ENCODE assay signal across 23 mouse cellular contexts in genomic region chr6:43471556-43471955, GRCm38 (mm10).
DNase-seq lines count a peak whose midpoint lies in the region; ATAC-seq and TF ChIP-seq lines count a peak whose summit lies in the region.
"Had no signal": no experiment of that assay in that cellular context is flagged by ENCODE, and none has a peak within 500 bp of the region (broad histone marks: within the 10 kb centered on the region; RNA-seq: fewer than 3 reads in every experiment).

No protein-coding gene starts in this region.

- no peaks in the 10 kb centered on the region for H3K4me1 ChIP-seq in forebrain, postnatal 0 days (ENCODE audit: insufficient read depth)
- H3K4me1 ChIP-seq: embryonic facial prominence, embryonic 13.5 days; embryonic facial prominence, embryonic 15.5 days; forebrain, embryonic 15.5 days had no signal

- no peak overlapping the region for H3K4me3 ChIP-seq in forebrain, postnatal 0 days (ENCODE audit: low read depth, low read length)
- H3K4me3 ChIP-seq: embryonic facial prominence, embryonic 13.5 days; embryonic facial prominence, embryonic 15.5 days; erythroblast, embryonic 14.5 days; forebrain, embryonic 13.5 days; forebrain, embryonic 15.5 days had no signal

- ATAC-seq in forebrain, postnatal 0 days: no peak
- ATAC-seq: CD4-positive, CD25-positive, alpha-beta regulatory T cell, adult 4 months; forebrain, embryonic 13.5 days; forebrain, embryonic 15.5 days had no signal

- no peak overlapping the region for H3K4me2 ChIP-seq in forebrain, postnatal 0 days (ENCODE audit: low read depth)
- H3K4me2 ChIP-seq: embryonic facial prominence, embryonic 13.5 days; embryonic facial prominence, embryonic 15.5 days; forebrain, embryonic 13.5 days; forebrain, embryonic 15.5 days had no signal

- H3K27me3 ChIP-seq in forebrain, postnatal 0 days (ENCODE audit: insufficient read depth, low read length): no peaks in the 10 kb centered on the region
- H3K27me3 ChIP-seq: CH12.LX; embryonic facial prominence, embryonic 13.5 days; embryonic facial prominence, embryonic 15.5 days; forebrain, embryonic 13.5 days; forebrain, embryonic 15.5 days had no signal

- 84% methylated on average over 1 of the region's 1 CpGs for WGBS in forebrain, postnatal 0 days

- H3K27ac ChIP-seq in forebrain, postnatal 0 days (ENCODE audit: low read depth, low read length): no peak overlapping the region
- H3K27ac ChIP-seq: embryonic facial prominence, embryonic 13.5 days; embryonic facial prominence, embryonic 15.5 days; forebrain, embryonic 13.5 days; forebrain, embryonic 15.5 days had no signal

- H3K9ac ChIP-seq in forebrain, postnatal 0 days: no peak overlapping the region
- H3K9ac ChIP-seq: embryonic facial prominence, embryonic 13.5 days; embryonic facial prominence, embryonic 15.5 days; forebrain, embryonic 13.5 days; forebrain, embryonic 15.5 days had no signal

- no peaks in the 10 kb centered on the region for H3K9me3 ChIP-seq in forebrain, postnatal 0 days (ENCODE audit: low read length)
- H3K9me3 ChIP-seq: embryonic facial prominence, embryonic 13.5 days; embryonic facial prominence, embryonic 15.5 days; forebrain, embryonic 13.5 days; forebrain, embryonic 15.5 days; G1E had no signal

- no peak for TF ChIP-seq CTCF in forebrain, postnatal 0 days (IDR thresholded peaks at IDR 0.05; ENCODE audit: low read depth)

- H3K36me3 ChIP-seq in forebrain, postnatal 0 days (ENCODE audit: insufficient read depth): no peaks in the 10 kb centered on the region
- H3K36me3 ChIP-seq: embryonic facial prominence, embryonic 13.5 days; embryonic facial prominence, embryonic 15.5 days; forebrain, embryonic 15.5 days had no signal

- peak; percentile 21 for DNase-seq in adrenal gland, adult 2 months
- DNase-seq in adrenal gland, postnatal 4 days (ENCODE audit: low spot score in 2 of 2): no peak
- peak; percentile 16 for DNase-seq in adrenal gland, postnatal 14 days
- no peak for DNase-seq in adrenal gland, postnatal 10 days
- peak; percentile 51 for DNase-seq in NIH3T3 (ENCODE audit: low read depth)
- no peak for DNase-seq in forebrain, postnatal 0 days
- DNase-seq: adrenal gland, postnatal 36 days; B cell, adult 2 months; cerebellum, adult 11 months; cerebellum, adult 18-20 months; cerebellum, adult 8-10 months; cerebellum, adult 9-11 months; cerebellum, postnatal 14 days; cerebellum, postnatal 36 days; embryo, embryonic 11 days had no signal

Comparison
In these comparisons a context has a peak if more than half of its experiments do, and no peak if none do; other contexts are left out.
1. DNase-seq: peak in adrenal gland, adult 2 months (single experiment), adrenal gland, postnatal 14 days (single experiment) and NIH3T3 (single experiment); none in adrenal gland, postnatal 4 days (0 of 2), adrenal gland, postnatal 10 days (single experiment) and forebrain, postnatal 0 days (single experiment).